Mouse (Mus musculus) small intestine, adult 2 months (tissue): Measurements from ENCODE around the gene Armc10. TPM values are rescaled to one million over a fixed set of nuclear protein-coding genes. Genes with fewer than 3 reads are reported as not detected.

ENCODE experiments used
- H3K27ac ChIP-seq: fragments of 200-500 bp; 2 replicates; pipeline ENCODE4 v1.5.1; 2012; ENCODE audit warnings: low read depth, low read length, control low read depth, inconsistent platforms; ENCODE audit not compliant: insufficient read depth
- H3K27me3 ChIP-seq: fragments of 200-500 bp; 2 replicates; pipeline ENCODE4 v1.6.1; 2012; ENCODE audit warnings: mild to moderate bottlenecking, moderate library complexity, low read length, inconsistent platforms; ENCODE audit not compliant: control insufficient read depth, insufficient read depth
- H3K36me3 ChIP-seq: fragments of 200-500 bp; 2 replicates; pipeline ENCODE4 v1.6.1; 2012; ENCODE audit warnings: mild to moderate bottlenecking, low read length, control low read depth, inconsistent platforms; ENCODE audit not compliant: control insufficient read depth, insufficient read depth
- H3K4me1 ChIP-seq: fragments of 200-500 bp; 2 replicates; pipeline ENCODE4 v1.6.1; 2012; ENCODE audit warnings: low read length, inconsistent platforms, mixed read lengths; ENCODE audit not compliant: control insufficient read depth, insufficient read depth, insufficient read length
- H3K4me3 ChIP-seq: fragments of 200-500 bp; 2 replicates; pipeline ENCODE4 v1.5.1; 2012; ENCODE audit warnings: low read depth, mild to moderate bottlenecking, control low read depth, inconsistent platforms, low read length, moderate library complexity
- CTCF ChIP-seq: fragments of 200-500 bp; IDR thresholded peaks from 2 replicates; pipeline ENCODE4 v1.5.1; 2012; ENCODE audit warnings: low read depth, mild to moderate bottlenecking, control low read depth, inconsistent platforms, low read length, moderate library complexity, mixed read lengths; ENCODE audit not compliant: insufficient replicate concordance, insufficient read length; ENCODE audit errors: extremely low read depth
- POLR2A ChIP-seq: fragments of 200-500 bp; IDR thresholded peaks from 2 replicates; pipeline ENCODE4 v1.6.1; 2012; ENCODE audit warnings: low read depth, mild to moderate bottlenecking, control low read depth, inconsistent platforms, low read length, moderate library complexity
- WGBS: fragments of 180-500 bp; shearing (Covaris S2); methylation state at CpG from one replicate; pipeline ENCODE4 v1.1.7; 2018; 5-methylcytosine and 5-hydroxymethylcytosine counted together
- polyA plus RNA-seq: library from polyadenylated mRNA; depleted of rRNA; stranded (reverse); fragments of >200 nt; gene quantifications from 2 replicates; pipeline ENCODE4 v1.2.3, GENCODE M21; 2012

Gene Armc10
- polyA plus RNA-seq, 1 experiment: 31.8 TPM

GRCm38 (mm10) chr5:21616450-21617009, 29.1 kb upstream of the Armc10 start:
- no peak for TF ChIP-seq CTCF
- no peak for TF ChIP-seq POLR2A
- H3K27me3 ChIP-seq: no peaks in the 10 kb centered on the region
- 78% methylated on average over 3 of the region's 3 CpGs for WGBS
- no peaks in the 10 kb centered on the region for H3K4me1 ChIP-seq
- H3K27ac ChIP-seq: no peak overlapping the region
- no peaks in the 10 kb centered on the region for H3K36me3 ChIP-seq
- no peak overlapping the region for H3K4me3 ChIP-seq

DNA sequence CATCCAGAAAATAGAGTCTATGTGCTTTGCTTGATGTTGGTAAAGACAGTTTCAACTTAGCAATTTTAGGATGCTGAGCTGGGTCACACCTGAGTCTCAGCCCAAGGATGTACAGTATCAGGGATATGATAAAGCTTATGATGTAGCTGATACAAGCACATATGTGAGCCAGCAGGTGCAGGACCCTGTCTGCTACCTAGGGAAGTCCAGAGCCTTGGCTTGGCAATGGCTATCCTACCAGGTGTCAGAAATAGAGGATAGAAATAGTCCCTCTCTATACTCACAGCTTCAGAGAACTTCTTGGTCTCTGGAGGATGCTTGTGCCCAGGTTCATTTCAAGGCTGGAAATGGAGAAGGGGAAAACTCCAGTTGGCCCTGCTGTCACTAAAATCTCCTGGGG, 19.7 kb upstream of the Armc10 start:
- no peaks in the 10 kb centered on the region for H3K36me3 ChIP-seq
- TF ChIP-seq POLR2A (no peak), CTCF (no peak)
- H3K4me1 ChIP-seq: no peaks in the 10 kb centered on the region
- no peak overlapping the region for H3K27ac ChIP-seq
- H3K4me3 ChIP-seq: no peak overlapping the region
- H3K27me3 ChIP-seq: no peaks in the 10 kb centered on the region

DNA sequence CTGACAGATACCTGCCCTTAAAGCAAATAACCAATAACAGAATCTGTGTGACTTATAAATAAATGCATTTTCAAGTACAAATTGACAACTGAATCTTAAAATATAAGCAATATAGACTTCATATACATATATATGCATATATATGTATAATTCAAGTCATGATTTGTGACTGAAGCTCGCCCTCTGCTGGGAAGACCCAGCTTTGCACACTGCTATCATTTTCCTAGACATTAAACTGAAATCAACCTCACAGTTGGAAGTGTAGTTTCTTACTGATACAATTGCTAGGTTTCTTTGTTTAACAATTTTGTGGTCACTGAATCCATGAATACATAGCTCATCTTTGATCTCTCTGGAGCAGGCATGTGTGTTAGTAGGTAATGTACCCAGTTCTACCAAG, 4.7 kb upstream of the Armc10 start:
- Histone ChIP-seq H3K27me3 (no peaks in the 10 kb centered on the region), H3K27ac (no peak overlapping the region), H3K36me3 (no peaks in the 10 kb centered on the region), H3K4me1 (peaks cover 2% of the 10 kb centered on the region; the same call in 1 of the 2 replicates), H3K4me3 (no peak overlapping the region)
- WGBS: 2% methylated on average over 1 of the region's 1 CpGs
- TF ChIP-seq CTCF: no peak
- TF ChIP-seq POLR2A: no peak

DNA sequence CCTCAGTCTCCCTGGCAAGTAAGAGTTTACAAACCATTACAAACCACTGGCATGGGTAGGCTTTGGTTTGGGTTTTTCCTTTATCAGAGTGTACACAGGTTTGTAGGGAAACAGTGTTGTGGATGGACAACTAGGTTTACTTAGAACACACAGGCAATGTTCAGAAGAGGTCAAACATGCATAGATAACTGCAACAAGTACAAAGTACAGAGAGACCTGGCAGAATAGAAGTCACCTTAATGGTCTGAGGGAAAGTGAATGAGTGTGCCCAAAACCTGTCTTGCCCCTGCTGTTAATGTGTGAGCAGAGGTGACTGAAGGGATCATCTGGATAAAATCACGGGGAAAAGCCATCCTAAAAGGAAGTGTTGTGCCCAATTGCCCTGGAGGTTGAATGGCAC, 2.0 kb upstream of the Armc10 start:
- TF ChIP-seq CTCF (no peak), POLR2A (no peak)
- 8% methylated on average over 1 of the region's 1 CpGs for WGBS
- Histone ChIP-seq H3K4me3 (no peak overlapping the region), H3K4me1 (peaks cover 2% of the 10 kb centered on the region; the same call in 1 of the 2 replicates), H3K27me3 (no peaks in the 10 kb centered on the region), H3K27ac (no peak overlapping the region), H3K36me3 (peaks cover 2% of the 10 kb centered on the region; the same call in 1 of the 2 replicates)

DNA sequence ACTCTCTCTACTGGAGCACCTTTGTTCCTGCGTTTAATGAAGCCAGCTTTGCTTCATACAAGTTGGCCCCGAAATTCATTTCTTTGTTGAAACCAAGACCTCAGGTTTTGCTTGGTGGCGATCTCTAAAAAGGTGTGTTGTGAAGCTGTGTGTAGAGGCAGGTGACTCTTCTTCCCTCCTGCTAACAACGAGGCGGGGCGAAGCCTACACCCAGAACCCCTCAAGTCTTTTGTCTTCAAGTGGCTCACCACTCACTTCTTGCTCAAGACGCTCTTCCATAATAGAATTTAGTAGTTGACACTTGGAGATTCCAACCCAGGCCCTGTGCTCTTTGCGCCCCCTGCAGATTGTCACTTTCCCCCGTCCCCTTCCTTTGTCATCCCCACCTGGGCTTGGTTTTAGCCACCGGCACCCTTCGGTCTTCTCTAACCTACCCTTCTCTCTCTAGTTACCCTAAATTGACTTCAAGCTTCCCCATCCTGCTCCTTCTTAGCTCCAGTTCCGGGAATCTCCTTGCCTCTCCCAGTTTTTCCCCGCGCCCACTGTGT, 648 bp upstream of the Armc10 start:
- WGBS: 22% methylated on average over 14 of the region's 14 CpGs
- peak overlapping the region; percentile 52 for H3K4me3 ChIP-seq
- peaks cover 13% of the 10 kb centered on the region for H3K36me3 ChIP-seq
- no peaks in the 10 kb centered on the region for H3K27me3 ChIP-seq
- no peak overlapping the region for H3K27ac ChIP-seq
- peaks cover 2% of the 10 kb centered on the region; the same call in 1 of the 2 replicates for H3K4me1 ChIP-seq
- TF ChIP-seq POLR2A (no peak), CTCF (no peak)

DNA sequence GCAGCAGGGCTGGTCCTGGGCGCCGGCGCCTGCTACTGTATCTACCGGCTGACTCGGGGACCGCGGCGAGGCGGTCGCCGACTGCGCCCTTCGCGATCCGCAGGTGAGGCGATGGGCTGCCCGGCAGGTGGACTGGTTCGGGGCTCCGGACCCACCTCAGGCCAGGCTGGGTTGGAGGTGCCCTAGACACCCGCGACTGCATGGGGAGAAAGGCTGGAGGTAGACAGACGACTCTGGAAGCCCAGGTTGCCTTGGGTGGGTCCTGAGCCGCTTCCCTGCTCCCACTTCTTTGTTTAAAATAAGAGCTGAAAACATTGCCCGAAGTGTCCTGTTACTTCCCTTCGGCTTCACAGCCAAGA, 499 bp downstream of the Armc10 start:
- Histone ChIP-seq H3K27ac (peak overlapping the region; percentile 50; the same call in 1 of the 2 replicates), H3K27me3 (no peaks in the 10 kb centered on the region), H3K36me3 (peaks cover 21% of the 10 kb centered on the region), H3K4me1 (peaks cover 2% of the 10 kb centered on the region; the same call in 1 of the 2 replicates), H3K4me3 (peak overlapping the region; percentile 93)
- under 1% methylated on average over 25 of the region's 25 CpGs for WGBS
- TF ChIP-seq CTCF (no peak), POLR2A (no peak)

DNA sequence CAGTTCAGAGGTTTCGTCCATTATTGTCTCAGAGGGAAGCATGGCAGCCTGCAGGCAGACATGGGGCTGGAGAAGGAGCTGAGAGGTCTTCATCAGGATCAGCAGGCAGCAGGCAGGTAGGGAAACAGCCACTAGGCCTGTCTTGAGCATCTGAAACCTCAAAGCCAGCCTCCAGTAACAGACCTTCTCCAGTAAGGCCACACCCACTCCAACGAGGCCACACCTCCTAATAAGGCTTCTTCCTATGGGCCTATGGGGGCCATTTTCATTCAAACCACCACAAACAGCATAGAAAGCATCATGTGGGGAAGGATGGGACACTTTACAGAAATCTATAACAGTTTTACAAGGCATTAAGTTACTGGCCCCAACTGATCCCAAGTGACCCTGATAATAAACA, 5.1 kb downstream of the Armc10 start:
- no peak overlapping the region for H3K4me3 ChIP-seq
- peaks cover 48% of the 10 kb centered on the region for H3K36me3 ChIP-seq
- H3K27ac ChIP-seq: no peak overlapping the region
- WGBS: 63% methylated on average over 2 of the region's 2 CpGs
- no peak for TF ChIP-seq CTCF
- no peak for TF ChIP-seq POLR2A
- H3K27me3 ChIP-seq: no peaks in the 10 kb centered on the region
- no peaks in the 10 kb centered on the region for H3K4me1 ChIP-seq
